Mouse (Mus musculus) gastrocnemius, adult 18-20 months (tissue): ENCODE results near the gene Fam205a2. TPM values are rescaled to one million over a fixed set of nuclear protein-coding genes. Genes with fewer than 3 reads are reported as not detected.
"Not testable (repeated sequence)": the region's sequence is repeated elsewhere in the genome, so short reads cannot be mapped to it uniquely, and the experiment has no call there.

Experiments used
- DNase-seq: peaks from one replicate; pipeline ENCODE4 v3.0.0; 2021; ENCODE audit warnings: low spot score
- long read RNA-seq, 2 experiments: library from polyadenylated mRNA; stranded (forward); transcript quantifications; one replicate each; pipeline ENCODE4 v2.0.0; 2021
- total RNA-seq, 2 experiments: library from RNA; stranded (reverse); gene quantifications; 2 replicates each; pipeline ENCODE4 v1.2.3; 2021

Gene Fam205a2
- total RNA-seq: under 1 TPM in 1 of 2 experiments, not detected in 1; 0.12 TPM
- long read RNA-seq, experiment 1: 0 reads
- long read RNA-seq, experiment 2: 0 reads

- not testable (repeated sequence) for DNase-seq
Measured at GRCm38 (mm10) chr4:42528075-42528474, at the start of gene Fam205a2. TSS of gene Fam205a2 (minus strand) at chr4:42528175.

Other genes with a start within 250 kb of the Fam205a2 start
- not detected for gene Gm21953, start 233.9 kb downstream of the Fam205a2 start, total RNA-seq
- under 1 TPM in 1 of 2 experiments, not detected in 1; 0.12 TPM for gene Fam205a3, start 209.8 kb downstream of the Fam205a2 start, total RNA-seq
- not detected for gene Gm21586, start 88.8 kb downstream of the Fam205a2 start, total RNA-seq
- under 1 TPM in 1 of 2 experiments, not detected in 1; 0.14 TPM for gene Gm2163, start 61.4 kb downstream of the Fam205a2 start, total RNA-seq
- not detected for gene Gm10591, start 84.0 kb upstream of the Fam205a2 start, total RNA-seq
- 10 to 100 TPM in 1 of 2 experiments, 1 to 10 TPM in 1; 7.5 to 10.1 TPM for gene Gm2564, start 101.5 kb upstream of the Fam205a2 start, total RNA-seq
- gene Ccl27b, start 127.1 kb upstream of the Fam205a2 start, total RNA-seq: not detected
- gene Il11ra2, start 133.7 kb upstream of the Fam205a2 start, total RNA-seq: not detected
- not detected for gene 4930578G10Rik, start 207.4 kb upstream of the Fam205a2 start, total RNA-seq
- not detected for gene Ccl19, start 228.4 kb upstream of the Fam205a2 start, total RNA-seq
- 10 to 100 TPM in 1 of 2 experiments, 1 to 10 TPM in 1; 9.4 to 13.4 TPM for gene Ccl21a, start 245.8 kb upstream of the Fam205a2 start, total RNA-seq